Mouse (Mus musculus): Measurements from ENCODE around the gene Teddm1b.

Teddm1b gene

GRCm38 (mm10) chr1:153903006-153903405 lies 28.9 kb downstream of the Teddm1b start:
- DNase-seq (ENCODE audit: low spot score) = peak; percentile 67

GRCm38 (mm10) chr1:153904236-153904635 lies 30.1 kb downstream of the Teddm1b start:
- DNase-seq (ENCODE audit: low spot score) = no peak

DNA sequence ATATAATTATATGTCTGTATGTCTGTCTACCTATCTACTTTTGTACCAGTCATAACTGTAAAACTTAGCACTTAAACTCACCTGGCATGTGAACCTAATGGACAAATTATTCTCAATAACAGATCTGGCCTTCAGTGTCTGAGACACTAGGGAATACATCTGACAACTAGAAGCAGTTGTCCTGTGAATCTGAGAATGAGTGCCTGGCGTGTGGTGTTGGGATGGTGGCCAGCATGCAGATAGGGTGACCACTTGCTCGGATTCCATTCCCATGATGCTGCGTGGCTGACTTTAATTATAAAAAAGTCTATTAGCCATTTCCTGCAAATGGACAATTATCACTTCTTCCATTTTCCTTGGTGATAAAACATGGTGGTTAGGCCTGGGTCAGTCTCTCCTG lies 31.7 kb downstream of the Teddm1b start:
- DNase-seq (ENCODE audit: low spot score) = no peak

GRCm38 (mm10) chr1:153908208-153908607 lies 34.1 kb downstream of the Teddm1b start:
- no peak for DNase-seq (ENCODE audit: low spot score)

DNA sequence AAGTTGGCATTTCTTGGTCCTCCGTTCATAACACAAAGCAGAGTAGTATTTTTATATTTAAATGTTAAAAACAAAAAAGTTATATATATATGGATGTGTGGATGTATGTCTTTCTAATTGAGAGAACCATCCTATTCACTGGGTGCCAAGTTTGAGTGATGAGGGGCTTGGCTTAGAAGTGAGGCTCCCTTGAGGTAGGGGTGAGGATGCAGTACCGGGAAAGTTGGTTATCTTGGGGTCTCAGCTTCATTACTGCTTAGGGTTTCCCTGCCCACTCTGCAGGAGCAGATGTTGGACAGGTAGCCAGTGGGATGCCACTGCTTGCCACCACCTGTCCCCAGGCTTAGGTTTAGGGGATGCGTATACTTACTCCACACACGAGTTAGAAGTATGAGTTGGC lies 34.6 kb downstream of the Teddm1b start:
- DNase-seq (ENCODE audit: low spot score) = no peak

DNA sequence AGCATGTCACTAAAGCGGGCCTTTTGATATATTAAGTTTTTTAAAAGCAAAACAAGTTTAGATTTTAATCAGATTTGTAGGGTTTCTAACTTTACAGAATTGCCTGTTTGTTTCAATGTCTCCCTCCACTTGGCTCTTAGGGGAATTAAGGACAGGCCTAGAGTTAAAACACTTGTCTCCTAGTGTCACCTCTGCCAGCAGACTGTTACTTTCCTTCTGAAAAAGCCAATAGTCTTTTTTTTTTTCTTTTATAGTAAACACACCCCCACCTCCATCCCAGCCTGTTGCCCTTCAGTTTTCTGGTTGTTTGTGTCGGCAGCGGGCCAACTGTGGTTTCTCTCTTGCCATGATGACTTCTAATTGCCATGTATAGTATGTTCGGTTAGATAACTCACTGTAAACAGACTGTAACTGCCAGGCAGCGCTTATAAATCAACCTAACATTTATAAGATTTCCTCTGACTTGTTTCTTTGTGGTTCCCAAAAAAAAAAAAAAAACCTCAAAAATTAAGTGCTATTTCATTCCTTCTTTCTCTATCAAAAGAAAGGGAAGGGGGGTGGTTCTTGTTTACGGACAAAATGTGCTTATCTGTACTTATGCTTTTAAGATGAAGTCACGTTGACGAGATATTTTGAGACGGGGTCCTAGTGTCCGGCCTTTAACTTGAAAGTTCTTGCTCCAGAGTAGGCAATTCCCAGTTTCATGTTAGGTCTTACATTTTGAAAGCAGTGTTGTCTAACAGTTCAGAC lies 35.2 kb downstream of the Teddm1b start:
- DNase-seq (ENCODE audit: low spot score) = no peak

GRCm38 (mm10) chr1:153909963-153910291 lies 35.8 kb downstream of the Teddm1b start:
- no peak for DNase-seq (ENCODE audit: low spot score)

- no peak for DNase-seq (ENCODE audit: low spot score)
Observed at GRCm38 (mm10) chr1:153910423-153910822, 36.3 kb downstream of the Teddm1b start.

DNA sequence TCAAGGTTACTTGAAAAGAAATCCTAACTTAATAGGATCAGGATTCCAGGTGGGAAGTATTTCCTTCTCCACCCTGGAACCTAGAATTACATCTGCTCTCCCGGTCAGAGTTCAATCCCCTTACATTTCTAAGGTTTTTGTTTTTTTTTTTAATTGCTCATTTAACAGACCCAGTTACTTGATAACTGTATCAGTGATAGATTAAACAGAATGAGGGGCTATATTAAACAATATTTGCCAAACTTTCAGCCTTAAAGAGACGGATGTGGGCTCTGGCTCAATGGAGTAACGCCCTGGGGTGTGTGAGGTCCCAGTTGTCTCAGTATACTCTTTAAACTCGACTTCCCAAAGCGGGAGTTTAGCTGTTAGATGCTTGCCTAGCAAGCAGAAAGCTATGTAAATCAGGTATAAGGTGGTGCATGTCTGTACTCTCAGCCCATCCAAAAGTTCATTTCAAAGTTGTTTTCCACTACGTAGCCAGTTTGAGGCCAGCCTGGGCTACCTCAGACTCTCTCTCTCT lies 37.2 kb downstream of the Teddm1b start:
- DNase-seq (ENCODE audit: low spot score) = no peak

DNA sequence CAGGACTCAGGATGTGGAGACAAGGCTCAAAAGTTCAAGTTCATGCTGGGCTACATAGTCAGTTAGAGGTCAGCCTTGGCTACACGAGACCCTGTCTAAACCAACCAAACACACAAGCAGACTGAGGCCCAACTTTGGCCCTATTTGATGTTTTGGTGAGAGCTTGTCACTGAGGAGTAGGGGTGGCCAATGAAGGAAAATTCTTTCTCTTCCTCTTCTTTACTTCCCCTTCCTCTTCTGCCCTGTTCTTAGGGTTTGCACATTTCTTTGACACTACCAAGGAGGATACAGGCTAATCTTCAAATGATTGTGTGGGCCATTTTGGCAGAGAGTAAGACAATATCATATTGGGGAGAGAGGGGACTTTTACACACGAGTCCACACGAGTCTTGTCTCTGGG lies 39.7 kb downstream of the Teddm1b start:
- DNase-seq (ENCODE audit: low spot score) = no peak

GRCm38 (mm10) chr1:153918521-153919206 lies 44.5 kb downstream of the Teddm1b start:
- DNase-seq (ENCODE audit: low spot score) = no peak

- DNase-seq (ENCODE audit: low spot score) = no peak
Observed at GRCm38 (mm10) chr1:153921642-153922041, 47.5 kb downstream of the Teddm1b start.

GRCm38 (mm10) chr1:153922571-153923021 lies 48.5 kb downstream of the Teddm1b start:
- DNase-seq (ENCODE audit: low spot score) = peak; percentile 17

- DNase-seq (ENCODE audit: low spot score) = no peak
Observed at GRCm38 (mm10) chr1:153924395-153925385, 50.5 kb downstream of the Teddm1b start.

Measured in embryo, embryonic 10 days (tissue).